Mouse (Mus musculus) Muller cell, postnatal 12 days (primary cell): Measurements from ENCODE around the gene Map7.
A peak's percentile ranks its signal among the peaks of the same experiment; 100 is the strongest.

Source experiments
- DNase-seq: peaks from one replicate; pipeline ENCODE4 v3.0.0-alpha.2; 2015; ENCODE audit errors: inconsistent ontology term

Gene Map7

GRCm38 (mm10) chr10:20234466-20234865, 86.2 kb downstream of the Map7 start:
- no peak for DNase-seq

- DNase-seq = no peak
Observed at GRCm38 (mm10) chr10:20235656-20236055, 87.4 kb downstream of the Map7 start.

GRCm38 (mm10) chr10:20236241-20236640, 88.0 kb downstream of the Map7 start:
- no peak for DNase-seq

GRCm38 (mm10) chr10:20238281-20238680, 90.0 kb downstream of the Map7 start:
- no peak for DNase-seq

- DNase-seq = no peak
Observed at GRCm38 (mm10) chr10:20240858-20241257, 92.6 kb downstream of the Map7 start.

- no peak for DNase-seq
Observed at GRCm38 (mm10) chr10:20243321-20243720, 95.0 kb downstream of the Map7 start.

- DNase-seq = no peak
Observed at GRCm38 (mm10) chr10:20245082-20245481, 96.8 kb downstream of the Map7 start.

- no peak for DNase-seq
Observed at GRCm38 (mm10) chr10:20249091-20249490, 100.8 kb downstream of the Map7 start.

GRCm38 (mm10) chr10:20255579-20255978, 107.3 kb downstream of the Map7 start:
- DNase-seq = no peak

- no peak for DNase-seq
Observed at GRCm38 (mm10) chr10:20257054-20257643, 108.9 kb downstream of the Map7 start.

GRCm38 (mm10) chr10:20257721-20258720, 109.8 kb downstream of the Map7 start:
- DNase-seq = no peak

GRCm38 (mm10) chr10:20259476-20259875, 111.2 kb downstream of the Map7 start:
- no peak for DNase-seq

- no peak for DNase-seq
Observed at GRCm38 (mm10) chr10:20262896-20263295, 114.6 kb downstream of the Map7 start.

- DNase-seq = no peak
Observed at GRCm38 (mm10) chr10:20264479-20264878, 116.2 kb downstream of the Map7 start.

- DNase-seq = peak; percentile 70
Observed at GRCm38 (mm10) chr10:20267032-20267431, 118.8 kb downstream of the Map7 start.

GRCm38 (mm10) chr10:20268945-20269344, 120.7 kb downstream of the Map7 start:
- no peak for DNase-seq

- no peak for DNase-seq
Observed at GRCm38 (mm10) chr10:20272380-20272779, 124.1 kb downstream of the Map7 start.

- DNase-seq = no peak
Observed at GRCm38 (mm10) chr10:20273278-20273677, 125.0 kb downstream of the Map7 start.

- DNase-seq = no peak
Observed at GRCm38 (mm10) chr10:20274022-20274421, 125.8 kb downstream of the Map7 start.

GRCm38 (mm10) chr10:20281456-20281855, 133.2 kb downstream of the Map7 start:
- DNase-seq = no peak

- DNase-seq = peak; percentile 89
Observed at GRCm38 (mm10) chr10:20285289-20285975, 137.2 kb downstream of the Map7 start.
